Mouse (Mus musculus) hindbrain, embryonic 16.5 days (tissue): ENCODE measurements around the gene Ciao2b. TPM values are rescaled to one million over a fixed set of nuclear protein-coding genes. Genes with fewer than 3 reads are reported as not detected.
"Not testable (repeated sequence)": the region's sequence is repeated elsewhere in the genome, so short reads cannot be mapped to it uniquely, and the experiment has no call there.

ENCODE experiments used
- ATAC-seq: fragments of 200-750 bp; cut with Nextera tagmentation; 2 replicates; pipeline ENCODE4 v1.8.0; 2017; ENCODE audit warnings: moderate TSS enrichment, moderate library complexity
- H3K27ac ChIP-seq: fragments of 300-500 bp; sonication (generic); 2 replicates; pipeline ENCODE4 v1.5.1; 2014; ENCODE audit warnings: low read depth, mild to moderate bottlenecking, control low read depth, low read length, moderate library complexity
- H3K27me3 ChIP-seq: fragments of 300-500 bp; sonication (generic); replicated peaks from 2 replicates; pipeline ENCODE4 v1.6.1; 2014; ENCODE audit warnings: low read length; ENCODE audit not compliant: control insufficient read depth, insufficient read depth
- H3K36me3 ChIP-seq: fragments of 300-500 bp; sonication (generic); 2 replicates; pipeline ENCODE4 v1.6.1; 2014; ENCODE audit warnings: mild to moderate bottlenecking, low read length, moderate library complexity, mixed read lengths; ENCODE audit not compliant: control insufficient read depth, insufficient read depth
- H3K4me1 ChIP-seq: fragments of 300-500 bp; sonication (generic); 2 replicates; pipeline ENCODE4 v1.6.1; 2014; ENCODE audit warnings: low read depth, low read length; ENCODE audit not compliant: control insufficient read depth, insufficient read depth
- H3K4me2 ChIP-seq: fragments of 300-500 bp; sonication (generic); 2 replicates; pipeline ENCODE4 v1.6.1; 2014; ENCODE audit warnings: mild to moderate bottlenecking, low read length, control low read depth, moderate library complexity
- H3K4me3 ChIP-seq: fragments of 300-500 bp; sonication (generic); 2 replicates; pipeline ENCODE4 v1.5.1; 2014; ENCODE audit warnings: mild to moderate bottlenecking, low read length, control low read depth, moderate library complexity
- H3K9ac ChIP-seq: fragments of 300-500 bp; sonication (generic); 2 replicates; pipeline ENCODE4 v1.6.1; 2014; ENCODE audit warnings: low read depth, mild to moderate bottlenecking, control low read depth, low read length, moderate library complexity
- H3K9me3 ChIP-seq: fragments of 300-500 bp; sonication (generic); 2 replicates; pipeline ENCODE4 v1.6.1; 2014; ENCODE audit warnings: mild to moderate bottlenecking, low read length, moderate library complexity; ENCODE audit not compliant: control insufficient read depth
- WGBS: fragments of 180-500 bp; shearing (Covaris S2); extraction: QIAGEN DNeasy Blood & Tissue Kit; methylation state at CpG from one replicate; pipeline ENCODE4 v1.1.7; 2014; 5-methylcytosine and 5-hydroxymethylcytosine counted together
- polyA plus RNA-seq: library from polyadenylated mRNA; unstranded; fragments of >200 nt; fragmentation: Nextera tagmentation; extraction: Ambion mirVana; gene quantifications from 2 replicates; pipeline ENCODE4 v1.2.1, GENCODE M21; 2015

Gene Ciao2b
- 124 and 136 TPM in 2 replicates for polyA plus RNA-seq

- peak within 1 kb of the TSS; percentile 93 for H3K4me2 ChIP-seq
- H3K4me1 ChIP-seq: peaks cover 17% of the 10 kb centered on the region
- no peaks in the 10 kb centered on the region for H3K9me3 ChIP-seq
- H3K4me3 ChIP-seq: peak within 1 kb of the TSS; percentile 85
- peak within 1 kb of the TSS; percentile 90 for H3K27ac ChIP-seq
- peak within 1 kb of the TSS; percentile 89 for H3K9ac ChIP-seq
- no peaks in the 10 kb centered on the region for H3K27me3 ChIP-seq
- 1% methylated on average over 66 of the region's 66 CpGs for WGBS
- peaks cover 3% of the 10 kb centered on the region for H3K36me3 ChIP-seq
- ATAC-seq: peak; percentile 97
These were observed at the start of gene Ciao2b for GRCm38 (mm10) chr8:104641426-104642323. Gene Ciao2b, minus strand, starts transcription at chr8:104641965.

GRCm38 (mm10) chr8:104688433-104688832, 46.7 kb upstream of the Ciao2b start:
- no peak overlapping the region for H3K27ac ChIP-seq

GRCm38 (mm10) chr8:104655614-104656013, 13.8 kb upstream of the Ciao2b start:
- H3K9ac ChIP-seq: no peak overlapping the region
- H3K4me1 ChIP-seq: no peaks in the 10 kb centered on the region
- ATAC-seq: no peak
- H3K9me3 ChIP-seq: no peaks in the 10 kb centered on the region
- no peak overlapping the region for H3K4me2 ChIP-seq
- no peak overlapping the region for H3K27ac ChIP-seq
- H3K27me3 ChIP-seq: no peaks in the 10 kb centered on the region
- 82% methylated on average over 4 of the region's 4 CpGs for WGBS
- H3K36me3 ChIP-seq: no peaks in the 10 kb centered on the region
- H3K4me3 ChIP-seq: no peak overlapping the region

More at GRCm38 (mm10) chr8:104688433-104688832, 46.7 kb upstream of the Ciao2b start:
- Histone ChIP-seq H3K9me3 (0 out of 2 replicates have a peak, but pooled peaks cover 2% of the 10 kb centered on the region), H3K4me1 (no peaks in the 10 kb centered on the region), H3K4me3 (no peak overlapping the region), H3K27me3 (no peaks in the 10 kb centered on the region), H3K36me3 (no peaks in the 10 kb centered on the region), H3K4me2 (no peak overlapping the region), H3K9ac (no peak overlapping the region)
- ATAC-seq: no peak
- WGBS: 86% methylated on average over 4 of the region's 4 CpGs

GRCm38 (mm10) chr8:104654984-104655383, 13.2 kb upstream of the Ciao2b start:
- WGBS: 2% methylated on average over 3 of the region's 3 CpGs
- no peak overlapping the region for H3K4me2 ChIP-seq
- ATAC-seq: peak; percentile 94

GRCm38 (mm10) chr8:104644187-104644586, 2.4 kb upstream of the Ciao2b start:
- not testable (repeated sequence) for H3K4me3 ChIP-seq, H3K9me3 ChIP-seq, ATAC-seq, H3K27ac ChIP-seq, H3K27me3 ChIP-seq, H3K9ac ChIP-seq, H3K36me3 ChIP-seq, H3K4me2 ChIP-seq
- H3K4me1 ChIP-seq: peaks cover 17% of the 10 kb centered on the region
- 66% methylated on average over 3 of the region's 3 CpGs for WGBS

More at GRCm38 (mm10) chr8:104654984-104655383, 13.2 kb upstream of the Ciao2b start:
- H3K9me3 ChIP-seq: no peaks in the 10 kb centered on the region
- H3K36me3 ChIP-seq: no peaks in the 10 kb centered on the region
- H3K9ac ChIP-seq: no peak overlapping the region
- H3K4me1 ChIP-seq: no peaks in the 10 kb centered on the region
- no peak overlapping the region for H3K4me3 ChIP-seq
- H3K27me3 ChIP-seq: no peaks in the 10 kb centered on the region
- no peak overlapping the region for H3K27ac ChIP-seq

- Histone ChIP-seq H3K27ac (peak overlapping the region; percentile 90), H3K9me3 (no peaks in the 10 kb centered on the region), H3K4me2 (peak overlapping the region; percentile 93), H3K9ac (peak overlapping the region; percentile 89), H3K4me1 (peaks cover 17% of the 10 kb centered on the region), H3K36me3 (peaks cover 3% of the 10 kb centered on the region), H3K27me3 (no peaks in the 10 kb centered on the region), H3K4me3 (peak overlapping the region; percentile 85)
- ATAC-seq: peak; percentile 16; the same call in 1 of the 2 replicates
- WGBS: 76% methylated on average over 6 of the region's 6 CpGs
These were observed 524 bp upstream of the Ciao2b start for GRCm38 (mm10) chr8:104642324-104642654.

GRCm38 (mm10) chr8:104640831-104641370, 864 bp downstream of the Ciao2b start:
- peak overlapping the region; percentile 85 for H3K4me3 ChIP-seq
- 0 out of 2 replicates have a peak, but pooled peaks have one; percentile 13 for ATAC-seq
- no peaks in the 10 kb centered on the region for H3K9me3 ChIP-seq
- peak overlapping the region; percentile 90 for H3K4me2 ChIP-seq
- H3K4me1 ChIP-seq: peaks cover 17% of the 10 kb centered on the region
- H3K27me3 ChIP-seq: no peaks in the 10 kb centered on the region
- no peak overlapping the region for H3K27ac ChIP-seq
- H3K9ac ChIP-seq: peak overlapping the region; percentile 89
- peaks cover 5% of the 10 kb centered on the region for H3K36me3 ChIP-seq
- 15% methylated on average over 25 of the region's 25 CpGs for WGBS

- H3K36me3 ChIP-seq: peaks cover 10% of the 10 kb centered on the region
- peaks cover 17% of the 10 kb centered on the region for H3K4me1 ChIP-seq
- ATAC-seq: no peak
- H3K27me3 ChIP-seq: no peaks in the 10 kb centered on the region
- peak overlapping the region; percentile 85; the same call in 1 of the 2 replicates for H3K4me3 ChIP-seq
- H3K4me2 ChIP-seq: peak overlapping the region; percentile 90
- 85% methylated on average over 7 of the region's 7 CpGs for WGBS
- H3K9me3 ChIP-seq: no peaks in the 10 kb centered on the region
- 0 out of 2 replicates have a peak overlapping the region, but pooled peaks have one; percentile 89 for H3K9ac ChIP-seq
- H3K27ac ChIP-seq: no peak overlapping the region
These were observed 1.5 kb downstream of the Ciao2b start for GRCm38 (mm10) chr8:104640241-104640640.

- ATAC-seq: no peak
These were observed 3.8 kb downstream of the Ciao2b start for GRCm38 (mm10) chr8:104638010-104638409.

More at GRCm38 (mm10) chr8:104638010-104638409, 3.8 kb downstream of the Ciao2b start:
- Histone ChIP-seq H3K4me2 (no peak overlapping the region), H3K9ac (no peak overlapping the region), H3K4me3 (no peak overlapping the region), H3K27ac (no peak overlapping the region), H3K36me3 (peaks cover 12% of the 10 kb centered on the region), H3K27me3 (no peaks in the 10 kb centered on the region), H3K9me3 (no peaks in the 10 kb centered on the region), H3K4me1 (peaks cover 17% of the 10 kb centered on the region)
- 91% methylated on average over 6 of the region's 6 CpGs for WGBS
